Mouse (Mus musculus): ENCODE results near the gene 6030408B16Rik. TPM values are rescaled to one million over a fixed set of nuclear protein-coding genes. Genes with fewer than 3 reads are reported as not detected.
"Not testable (repeated sequence)": the region's sequence is repeated elsewhere in the genome, so short reads cannot be mapped to it uniquely, and the experiment has no call there.

The 6030408B16Rik gene
- polyA plus RNA-seq, 1 experiment, result 0.52 TPM

DNA sequence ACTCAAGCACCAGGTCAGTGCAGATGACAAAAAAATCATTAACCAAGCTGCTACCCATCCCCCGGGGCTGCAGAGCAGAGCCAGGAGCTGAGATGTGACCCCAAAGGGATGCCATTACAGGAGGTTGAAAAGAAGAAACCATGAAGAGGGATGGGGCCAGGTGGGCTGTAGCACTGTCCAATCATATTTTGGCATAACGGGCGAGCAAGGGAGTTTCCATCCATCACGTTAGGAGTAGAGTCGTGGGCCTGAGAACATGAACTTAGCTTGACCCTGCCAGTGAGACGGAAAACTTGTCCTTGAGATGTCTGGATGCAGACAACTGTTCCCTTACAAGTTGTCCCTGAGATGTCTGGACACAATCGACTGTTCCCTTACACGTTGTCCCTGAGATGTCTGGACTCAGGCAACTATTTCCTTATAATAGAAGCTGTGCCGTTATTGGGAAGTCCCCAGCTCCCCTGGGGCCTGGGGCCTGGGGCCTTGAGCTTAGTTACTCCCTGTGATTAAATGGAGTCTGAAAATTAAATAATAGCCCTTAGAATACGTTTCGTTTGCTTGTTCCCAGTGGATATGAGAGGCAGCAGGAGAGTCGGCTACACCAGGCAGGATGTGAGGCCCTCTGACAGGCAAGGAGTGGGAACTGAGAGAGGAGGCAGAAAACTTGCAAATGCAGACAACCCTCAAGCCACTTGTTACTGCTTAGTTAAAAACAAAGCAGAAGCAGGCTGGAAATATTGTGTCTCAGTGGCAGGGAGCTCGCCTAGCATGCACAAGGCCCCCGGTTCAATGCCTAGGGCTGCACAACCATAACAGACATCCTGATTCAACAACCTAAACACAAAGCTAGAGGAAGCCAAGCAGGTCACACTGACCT lies 26.1 kb downstream of the 6030408B16Rik start:
- no peak for DNase-seq (ENCODE audit: extremely low spot score in 1 of 2, low spot score in 1 of 2)

DNA sequence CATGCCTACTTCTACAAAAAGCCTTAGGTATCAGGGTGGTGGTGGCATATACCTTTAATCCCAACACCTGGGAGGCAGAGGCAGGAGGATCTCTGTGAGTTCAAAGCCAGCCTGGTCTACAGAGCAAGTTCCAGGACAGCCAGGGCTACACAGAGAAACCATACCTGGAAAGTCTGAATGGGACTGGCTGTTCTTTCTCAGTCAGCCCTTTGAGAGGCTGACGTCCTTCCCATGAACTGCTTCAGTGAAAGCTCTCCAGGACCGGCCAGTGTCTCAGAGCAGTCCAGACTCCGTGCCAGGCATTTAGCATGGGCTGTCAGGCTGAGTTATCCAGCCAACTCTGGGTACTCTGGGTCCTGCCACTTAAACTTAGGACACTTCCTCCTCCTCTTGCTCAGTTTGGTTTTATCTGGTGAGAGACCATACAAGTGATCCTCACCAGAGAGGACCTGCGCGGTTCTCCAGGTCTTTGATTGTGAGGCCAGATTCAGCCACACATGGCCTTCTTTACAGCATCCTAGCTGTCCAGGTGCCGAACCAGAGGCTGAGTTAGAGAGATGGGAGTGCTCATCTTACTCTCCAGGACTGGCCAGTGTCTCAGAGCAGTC lies 27.1 kb downstream of the 6030408B16Rik start:
- DNase-seq (ENCODE audit: extremely low spot score in 1 of 2, low spot score in 1 of 2), result no peak

DNA sequence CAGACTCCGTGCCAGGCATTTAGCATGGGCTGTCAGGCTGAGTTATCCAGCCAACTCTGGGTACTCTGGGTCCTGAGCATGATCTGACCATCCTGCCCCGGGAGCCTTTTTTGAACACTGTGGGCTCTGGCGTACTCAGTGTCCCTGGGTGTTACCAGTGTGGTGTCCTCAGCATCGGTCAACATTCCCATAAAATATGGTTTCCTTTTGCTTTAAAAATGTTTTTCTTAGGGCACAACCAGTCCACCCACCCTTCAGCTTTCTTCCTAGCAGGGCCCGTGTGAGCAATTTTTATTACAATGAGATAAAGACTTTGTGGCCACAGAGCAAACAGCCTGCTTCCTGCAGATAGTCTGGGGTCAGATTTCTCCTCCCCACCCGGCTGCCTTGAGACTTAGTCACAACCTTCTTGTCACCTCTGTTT lies 27.6 kb downstream of the 6030408B16Rik start:
- DNase-seq (ENCODE audit: extremely low spot score in 1 of 2, low spot score in 1 of 2), result no peak

DNA sequence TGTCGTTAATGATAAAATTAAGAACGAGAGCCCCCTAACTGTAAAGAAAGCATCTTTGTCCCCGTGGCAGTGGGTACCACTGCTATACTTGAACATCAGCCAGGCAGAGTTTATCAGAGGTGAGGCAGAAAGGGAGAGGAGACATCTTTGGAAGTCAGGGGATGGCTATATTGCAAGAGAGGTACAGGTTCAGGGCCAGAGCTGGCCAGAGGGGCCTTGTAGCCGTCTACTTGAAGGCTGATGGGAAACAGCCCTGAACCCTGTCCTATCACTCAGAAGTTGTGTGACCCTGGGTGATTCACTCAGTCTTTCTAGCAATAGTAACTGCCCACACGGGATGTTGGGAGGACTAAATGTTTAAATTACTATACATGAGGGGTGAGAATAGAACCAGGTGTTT lies 28.1 kb downstream of the 6030408B16Rik start:
- DNase-seq (ENCODE audit: extremely low spot score in 1 of 2, low spot score in 1 of 2), result no peak

DNA sequence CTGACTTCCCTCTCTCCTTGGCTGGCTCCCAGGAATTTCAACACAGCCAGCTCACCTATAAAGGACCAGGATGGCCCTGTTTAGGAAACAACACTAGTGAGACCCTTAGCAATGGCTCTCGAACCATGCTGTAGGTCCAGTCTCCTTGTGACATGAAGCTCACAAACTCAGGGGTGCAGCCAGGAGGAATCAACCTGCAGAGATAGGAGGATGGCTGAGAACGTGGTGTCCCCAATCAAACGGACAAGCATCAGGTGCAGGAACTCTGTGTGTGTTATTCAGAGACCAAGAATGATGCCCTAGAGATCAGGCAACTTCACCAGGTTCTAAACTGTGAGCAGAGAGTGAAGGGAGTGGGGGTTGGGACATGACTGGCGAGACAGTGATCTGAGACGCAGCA lies 29.1 kb downstream of the 6030408B16Rik start:
- no peak for DNase-seq (ENCODE audit: extremely low spot score in 1 of 2, low spot score in 1 of 2)

DNA sequence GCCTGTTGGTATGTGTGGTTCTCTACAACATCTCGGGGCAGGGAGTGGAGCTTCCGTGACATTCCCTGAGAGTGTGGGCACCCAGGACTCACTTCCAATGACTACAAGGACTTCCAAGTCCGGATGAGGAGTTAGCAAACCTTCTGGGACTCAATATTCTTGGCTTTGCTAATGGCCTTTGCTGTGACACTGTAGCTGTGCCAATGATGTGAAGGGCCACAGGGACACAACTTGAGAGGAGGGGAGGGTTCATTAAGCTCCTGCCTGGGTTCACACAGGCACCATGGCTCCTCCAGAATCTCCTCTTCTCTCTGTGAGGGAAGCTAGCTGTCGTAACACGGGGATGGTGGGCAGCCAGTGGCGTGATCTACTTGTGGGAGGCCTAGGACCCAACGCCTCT lies 29.6 kb downstream of the 6030408B16Rik start:
- no peak for DNase-seq (ENCODE audit: extremely low spot score in 1 of 2, low spot score in 1 of 2)

DNA sequence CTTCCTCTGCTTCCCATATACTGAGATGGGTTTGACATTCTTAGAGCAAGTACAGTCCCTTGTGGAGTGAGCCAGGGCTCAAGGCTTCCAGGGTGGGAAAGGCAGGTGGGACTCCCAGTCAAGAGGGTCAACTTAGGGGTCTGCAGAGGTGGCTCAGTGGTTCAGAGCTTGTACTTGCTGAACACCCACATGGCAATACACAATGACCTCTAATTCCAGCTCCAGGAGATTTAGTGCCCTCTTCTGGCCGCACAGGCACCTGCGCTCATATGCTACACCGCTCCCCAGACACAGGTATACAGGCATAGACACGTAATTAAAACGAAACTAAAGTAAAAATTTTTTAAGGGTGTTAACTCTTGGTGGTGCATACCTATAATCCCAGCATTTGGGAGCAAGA lies 30.5 kb downstream of the 6030408B16Rik start:
- no peak for DNase-seq (ENCODE audit: extremely low spot score in 1 of 2, low spot score in 1 of 2)

DNA sequence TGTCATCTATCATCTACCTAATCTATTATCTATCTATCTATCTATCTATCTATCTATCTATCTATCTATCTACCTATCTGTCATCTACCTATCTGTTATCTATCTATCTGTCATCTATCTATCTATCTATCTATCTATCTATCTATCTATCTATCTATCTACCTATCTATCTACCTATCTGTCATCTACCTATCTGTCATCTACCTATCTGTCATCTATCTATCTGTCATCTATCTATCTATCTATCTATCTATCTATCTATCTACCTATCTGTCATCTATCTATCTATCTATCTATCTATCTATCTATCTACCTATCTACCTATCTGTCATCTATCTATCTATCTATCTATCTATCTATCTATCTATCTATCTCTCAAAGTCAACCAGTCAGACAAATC lies 31.4 kb downstream of the 6030408B16Rik start:
- DNase-seq (ENCODE audit: extremely low spot score in 1 of 2, low spot score in 1 of 2), result not testable (repeated sequence)

DNA sequence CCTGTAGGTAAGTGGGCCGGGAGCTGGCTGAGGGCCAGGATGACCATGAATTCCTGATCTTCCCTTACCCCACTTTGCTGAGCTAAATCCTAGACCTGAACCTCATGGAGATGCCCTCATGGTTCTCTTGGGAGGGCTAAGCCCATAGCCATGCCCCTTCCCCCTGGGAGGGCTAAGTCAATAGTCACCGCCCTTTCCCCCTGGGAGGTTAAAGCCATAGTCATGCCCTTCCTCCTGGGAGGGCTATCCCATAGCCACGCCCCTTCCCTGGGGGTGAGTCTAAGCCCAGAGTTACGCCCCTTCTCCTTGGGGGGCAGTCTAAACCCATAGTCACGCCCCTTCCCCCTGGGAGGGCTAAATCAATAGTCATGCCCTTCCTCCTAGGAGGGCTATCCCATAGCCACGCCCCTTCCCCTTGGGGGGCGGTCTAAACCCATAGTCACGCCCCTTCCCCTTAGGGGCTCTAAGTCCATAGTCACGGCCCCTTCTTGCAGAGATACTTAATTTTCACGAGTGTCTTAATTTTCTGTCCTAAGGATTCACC lies 33.1 kb downstream of the 6030408B16Rik start:
- DNase-seq (ENCODE audit: extremely low spot score in 1 of 2, low spot score in 1 of 2), result no peak

DNA sequence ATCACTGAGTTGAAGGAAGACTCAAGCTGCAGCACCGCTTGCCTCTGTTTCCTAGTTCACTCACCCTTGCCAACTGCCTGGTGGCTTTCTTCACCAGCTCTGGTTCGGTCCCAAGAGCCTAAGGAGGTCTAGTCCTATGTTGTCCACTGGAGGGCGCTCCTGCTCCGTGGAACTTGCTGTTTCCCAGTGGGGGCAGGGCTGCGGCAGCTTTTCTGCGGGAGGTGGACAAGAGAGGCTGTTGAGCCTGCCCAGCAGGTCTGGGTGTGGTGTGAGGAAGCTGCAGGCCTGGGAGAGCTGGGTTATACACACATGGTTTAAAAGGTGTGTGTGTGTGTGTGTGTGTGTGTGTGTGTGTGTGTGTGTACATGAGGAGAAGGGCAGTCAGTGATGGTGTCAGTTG lies 34.3 kb downstream of the 6030408B16Rik start:
- peak; percentile 56 to 95 for DNase-seq (ENCODE audit: extremely low spot score in 1 of 2, low spot score in 1 of 2)

DNA sequence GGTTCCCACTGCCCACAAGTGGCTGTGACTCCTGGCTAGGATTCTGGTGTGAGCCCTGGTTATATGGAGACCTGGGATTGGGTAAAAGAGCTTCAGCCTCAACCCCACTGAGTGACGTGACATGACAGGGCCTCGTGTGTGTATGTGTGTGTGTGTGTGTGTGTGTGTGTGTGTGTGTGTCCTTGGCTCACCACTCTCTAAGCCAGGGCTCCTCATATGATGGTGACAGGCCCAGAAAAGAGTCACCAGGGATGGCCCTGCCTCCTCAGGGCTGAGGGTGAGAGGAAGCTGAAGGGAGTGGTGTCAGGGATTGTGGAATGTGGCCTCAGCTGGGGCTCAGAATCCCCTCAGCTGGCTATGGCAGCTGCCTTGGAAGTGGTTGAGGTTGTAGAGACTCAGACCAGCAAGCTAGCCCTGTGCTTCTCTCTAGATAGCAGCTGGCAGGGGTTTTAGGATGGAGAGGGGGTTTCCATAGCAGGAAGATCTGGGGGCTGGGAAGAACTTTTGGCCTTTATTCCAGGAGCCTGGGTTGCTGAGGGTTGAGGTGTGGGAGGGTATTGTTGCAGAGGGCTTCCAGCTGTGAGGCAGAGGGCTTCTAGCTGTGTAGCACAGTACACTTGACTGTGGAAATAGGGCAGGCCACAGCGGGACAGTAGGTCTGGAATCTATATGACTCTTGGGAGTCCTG lies 36.0 kb downstream of the 6030408B16Rik start:
- no peak for DNase-seq (ENCODE audit: extremely low spot score in 1 of 2, low spot score in 1 of 2)

DNA sequence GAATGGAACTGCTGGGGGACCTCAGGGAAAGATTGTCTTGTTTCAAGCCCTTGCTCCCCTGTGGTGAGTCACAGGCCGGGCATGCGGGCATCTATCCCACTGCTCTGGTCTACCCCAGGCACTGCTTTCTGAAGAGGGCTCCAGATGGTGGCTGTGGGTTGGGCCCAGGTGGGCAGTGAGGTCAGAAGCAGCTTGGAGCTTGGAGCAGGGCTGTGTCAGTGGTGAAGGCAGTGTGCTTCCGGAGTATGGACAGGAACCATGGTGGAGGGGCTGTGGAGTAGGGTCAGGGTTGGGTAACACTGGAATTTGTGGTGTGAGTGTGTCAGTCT lies 36.5 kb downstream of the 6030408B16Rik start:
- DNase-seq (ENCODE audit: extremely low spot score in 1 of 2, low spot score in 1 of 2), result no peak

DNA sequence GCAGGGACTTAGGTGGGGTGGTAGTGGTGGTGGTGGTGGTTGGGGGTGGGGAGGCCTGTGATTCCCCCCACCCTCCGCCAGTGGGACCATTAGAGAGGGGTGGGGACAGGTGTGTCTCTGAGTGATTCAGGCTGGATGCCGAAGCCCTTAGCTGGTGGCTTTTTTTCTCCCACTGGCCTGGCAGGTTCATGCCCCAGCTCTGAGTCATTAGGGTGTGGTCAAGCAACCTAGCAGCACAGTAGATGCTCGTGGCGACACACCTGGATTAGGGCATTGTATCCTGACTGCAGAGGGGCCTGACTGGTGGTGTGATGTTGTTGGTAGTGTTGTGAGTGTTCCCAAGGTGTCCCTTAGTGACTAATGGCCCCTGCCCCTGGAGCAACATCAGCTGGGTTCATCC lies 38.1 kb downstream of the 6030408B16Rik start:
- no peak for DNase-seq (ENCODE audit: extremely low spot score in 1 of 2, low spot score in 1 of 2)

DNA sequence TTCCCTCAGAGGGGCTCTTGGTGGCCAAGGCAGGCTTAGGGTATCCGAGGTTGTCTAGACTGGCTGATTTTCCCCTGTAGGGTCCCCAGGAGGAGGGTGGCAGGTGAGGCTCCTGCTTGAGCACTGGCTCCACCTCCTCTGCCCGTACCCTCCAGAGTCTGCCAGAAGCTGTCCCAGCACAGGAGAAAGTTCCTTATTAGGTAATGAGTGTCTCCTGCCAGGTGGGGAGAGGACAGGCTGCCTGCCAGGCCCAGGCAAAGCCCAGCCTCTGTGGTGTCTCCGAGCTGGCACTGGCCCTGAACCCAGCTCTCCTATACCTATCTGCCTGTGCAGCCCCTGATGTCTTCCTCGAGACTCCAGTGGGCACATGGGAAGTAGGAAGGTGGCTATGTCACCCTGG lies 39.4 kb downstream of the 6030408B16Rik start:
- DNase-seq (ENCODE audit: extremely low spot score in 1 of 2, low spot score in 1 of 2), result no peak

DNA sequence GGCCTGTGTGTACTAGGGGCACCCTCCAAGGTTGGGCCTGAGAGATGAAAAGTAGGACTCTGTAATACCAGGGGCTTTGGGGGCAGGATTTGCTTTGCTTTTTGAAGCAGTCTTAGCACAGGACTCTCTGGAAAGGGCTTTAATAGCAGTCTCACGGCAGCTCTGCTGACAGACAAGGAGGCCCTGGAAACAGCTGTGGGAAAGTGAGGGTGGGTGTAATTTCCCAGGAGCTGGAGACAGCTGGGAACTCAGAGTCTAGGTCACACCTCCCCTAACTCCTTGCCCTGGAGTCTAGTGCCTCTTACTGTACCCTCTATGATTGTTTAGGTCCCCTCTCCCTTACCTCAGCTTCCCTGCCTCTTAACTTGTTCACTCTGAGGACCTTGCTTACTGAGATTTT lies 40.2 kb downstream of the 6030408B16Rik start:
- DNase-seq (ENCODE audit: extremely low spot score in 1 of 2, low spot score in 1 of 2), result no peak

DNA sequence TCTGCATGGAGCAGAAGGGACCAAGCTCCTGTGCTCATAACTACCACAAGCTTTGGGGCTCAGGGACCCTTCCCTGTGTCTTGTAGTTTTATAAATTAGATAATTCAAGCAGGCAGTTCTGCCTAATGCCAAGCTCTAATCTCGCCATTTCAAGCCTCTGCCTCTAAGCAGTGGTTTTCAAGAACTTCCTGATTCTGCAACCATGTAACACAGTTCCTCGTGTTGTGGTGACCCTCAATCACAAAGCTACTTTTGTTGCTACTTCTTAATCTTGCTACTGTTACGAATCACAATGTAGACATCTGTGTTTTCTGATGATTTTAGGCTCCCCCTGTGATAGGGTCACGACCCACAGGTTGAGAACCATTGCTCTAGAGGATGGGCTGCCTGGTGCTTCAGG lies 40.6 kb downstream of the 6030408B16Rik start:
- no peak for DNase-seq (ENCODE audit: extremely low spot score in 1 of 2, low spot score in 1 of 2)

DNA sequence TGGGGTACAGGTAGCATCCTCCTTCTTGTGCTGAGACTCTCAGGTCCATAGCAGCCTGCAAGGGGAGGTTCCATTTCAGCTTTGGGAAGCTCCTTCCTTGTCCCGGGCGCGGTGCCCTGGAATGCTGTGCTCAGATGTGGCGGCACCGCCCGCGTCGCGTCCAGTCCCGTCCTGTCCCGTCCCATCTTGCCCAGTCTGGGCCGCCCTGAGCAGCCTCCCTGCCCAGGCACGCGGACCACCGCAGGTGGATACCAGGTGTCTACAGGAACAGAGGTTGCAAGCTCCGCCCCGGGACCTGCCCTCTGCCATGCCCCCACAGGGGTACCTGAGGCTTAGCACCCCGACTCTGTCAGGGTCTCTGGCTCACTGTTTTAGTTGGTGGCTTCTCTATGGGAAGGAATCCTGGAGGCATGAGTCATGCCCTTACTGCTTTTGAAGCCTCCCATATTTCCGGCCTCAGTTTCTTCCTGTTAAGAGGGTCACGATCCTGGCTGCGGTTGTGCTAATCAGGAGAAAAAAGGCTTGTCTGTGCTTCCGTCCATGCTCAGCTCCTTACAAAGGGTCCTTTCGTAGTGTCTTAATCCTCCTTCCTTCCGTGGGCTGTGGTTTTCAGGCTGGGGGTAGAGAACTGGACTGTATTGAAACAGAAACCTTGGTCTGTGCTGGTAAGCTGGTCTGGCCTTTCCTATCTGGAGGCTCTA lies 43.6 kb downstream of the 6030408B16Rik start:
- DNase-seq (ENCODE audit: extremely low spot score in 1 of 2, low spot score in 1 of 2), result no peak

DNA sequence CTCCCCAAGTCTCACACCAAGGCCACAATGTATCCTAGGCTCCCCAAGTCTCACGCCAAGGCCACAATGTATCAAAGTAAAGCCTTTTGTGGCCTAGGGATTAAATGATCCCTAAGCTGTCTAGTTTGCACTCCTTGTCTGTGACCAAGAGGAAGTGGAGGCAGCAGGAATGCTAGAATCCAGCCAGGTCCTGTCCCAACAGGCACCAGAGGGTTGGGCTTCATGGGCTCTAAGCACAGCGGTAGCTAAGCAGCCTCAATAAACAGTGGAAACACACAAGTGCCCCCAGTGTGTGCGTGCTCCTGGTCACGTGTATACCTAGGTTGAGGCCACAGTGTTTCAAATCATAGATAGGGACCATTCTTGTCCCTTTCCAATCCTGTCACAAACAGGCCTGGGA lies 45.3 kb downstream of the 6030408B16Rik start:
- no peak for DNase-seq (ENCODE audit: extremely low spot score in 1 of 2, low spot score in 1 of 2)

DNA sequence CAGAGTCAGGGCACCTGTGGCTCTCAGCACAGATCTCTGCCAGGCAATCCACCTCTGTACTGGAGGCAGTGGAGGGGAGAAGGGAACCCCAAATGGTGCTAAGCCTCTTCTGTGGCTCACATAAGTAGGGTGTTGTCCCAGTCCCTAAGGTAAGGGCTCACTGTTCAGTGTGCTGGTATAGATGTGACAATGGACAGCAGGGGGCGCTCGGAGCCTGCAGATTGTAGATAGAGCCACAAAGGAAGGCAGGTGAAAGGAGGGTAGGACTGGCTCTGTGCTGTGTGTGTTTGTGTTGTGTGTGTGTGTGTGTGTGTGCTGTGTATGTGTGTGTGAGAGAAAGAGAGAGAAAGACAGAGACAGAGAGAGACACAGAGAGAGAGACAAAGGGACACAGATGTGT lies 46.5 kb downstream of the 6030408B16Rik start:
- peak; percentile 75 to 97 for DNase-seq (ENCODE audit: extremely low spot score in 1 of 2, low spot score in 1 of 2)

DNA sequence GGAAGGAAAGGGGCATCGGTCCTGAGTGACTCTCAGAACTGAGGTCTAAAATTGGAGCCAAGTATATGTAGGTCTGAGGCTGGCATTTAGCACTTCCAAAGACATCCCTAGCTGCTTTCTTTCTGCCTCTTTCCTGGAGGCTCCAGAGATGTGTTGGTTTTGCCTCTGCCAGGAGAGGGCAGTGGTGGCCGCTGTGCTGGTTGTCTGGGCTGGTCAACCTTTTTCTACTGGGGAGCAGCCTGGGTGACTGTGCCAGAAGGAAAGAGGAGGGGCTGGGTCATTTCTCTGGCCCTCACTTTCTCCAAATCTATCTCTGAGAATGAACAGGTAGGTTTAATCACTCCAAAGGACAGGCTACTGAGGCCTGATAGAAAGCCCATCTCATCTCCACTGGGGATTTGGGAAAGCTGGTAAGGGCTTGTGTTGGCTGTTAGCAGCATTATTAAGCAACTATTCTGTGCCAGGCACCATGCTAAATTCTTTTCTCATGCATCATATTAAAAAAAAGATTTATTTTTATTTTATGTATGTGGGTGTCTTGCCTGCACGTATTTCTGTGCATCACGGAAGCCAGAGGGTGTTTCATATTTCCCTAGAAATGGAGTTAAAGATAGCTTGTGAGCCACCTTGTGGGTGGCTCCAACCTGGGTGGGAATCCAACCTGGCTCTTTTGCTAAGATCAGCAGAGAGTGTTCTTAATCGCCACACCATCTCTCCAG lies 48.9 kb downstream of the 6030408B16Rik start:
- DNase-seq (ENCODE audit: extremely low spot score in 1 of 2, low spot score in 1 of 2), result peak; percentile 62 to 75

Data from frontal cortex, adult 2 months (tissue).